Mouse (Mus musculus): ENCODE results near the gene Lmtk2. TPM values are rescaled to one million over a fixed set of nuclear protein-coding genes. Genes with fewer than 3 reads are reported as not detected.

Lmtk2 gene
- total RNA-seq (2022): 100 to 1,000 TPM; 133 to 154 (median 141) TPM

GRCm38 (mm10) chr5:144100149-144100935, at the start of gene Lmtk2:
Lmtk2 (plus strand) TSS chr5:144100436.
- DNase-seq (ENCODE audit: low spot score in 2 of 2): peak; percentile 95 to 96

- DNase-seq (ENCODE audit: low spot score in 2 of 2): no peak
These were observed 49.0 kb upstream of the Lmtk2 start for GRCm38 (mm10) chr5:144051268-144051667.

DNA sequence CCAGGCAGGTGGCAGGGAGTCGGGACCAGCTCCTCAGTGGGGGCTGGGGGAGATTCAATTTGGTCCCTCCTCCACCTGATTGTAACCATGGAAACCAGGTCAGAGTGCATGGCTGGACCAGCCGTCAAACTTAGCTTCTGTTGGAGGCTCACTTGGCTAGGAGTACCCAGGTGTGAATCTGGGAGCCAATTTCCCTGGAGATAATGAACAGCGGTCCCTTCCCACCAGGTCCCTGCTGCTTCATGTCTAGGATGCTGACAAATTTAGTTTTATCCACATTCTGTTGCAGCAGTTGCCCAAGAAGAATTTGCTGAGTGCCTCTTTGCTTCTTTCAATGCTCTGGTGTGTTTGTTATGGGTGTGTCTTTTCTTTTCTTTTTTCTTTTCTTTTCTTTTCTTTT, 46.8 kb upstream of the Lmtk2 start:
- DNase-seq (ENCODE audit: low spot score in 2 of 2): no peak

DNA sequence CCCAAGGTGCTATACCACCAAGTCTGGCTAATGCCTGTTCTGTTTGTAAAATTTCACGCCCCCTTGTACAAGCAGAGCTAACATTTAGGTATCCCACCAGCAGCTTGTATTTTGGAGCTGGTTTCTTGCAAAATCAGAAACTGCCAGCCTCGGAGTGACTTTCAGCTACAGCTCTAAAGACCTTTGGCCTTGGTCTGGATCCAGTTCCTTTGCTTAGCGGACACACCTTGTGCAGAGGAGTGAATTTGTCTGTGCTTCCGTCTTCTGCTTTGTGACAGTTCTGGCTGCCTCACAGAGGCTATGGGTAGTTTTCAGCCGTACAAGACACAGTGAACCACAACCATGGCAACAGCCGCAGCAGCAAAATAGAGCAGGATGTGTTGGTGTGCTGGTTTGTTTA, 45.9 kb upstream of the Lmtk2 start:
- no peak for DNase-seq (ENCODE audit: low spot score in 2 of 2)

DNA sequence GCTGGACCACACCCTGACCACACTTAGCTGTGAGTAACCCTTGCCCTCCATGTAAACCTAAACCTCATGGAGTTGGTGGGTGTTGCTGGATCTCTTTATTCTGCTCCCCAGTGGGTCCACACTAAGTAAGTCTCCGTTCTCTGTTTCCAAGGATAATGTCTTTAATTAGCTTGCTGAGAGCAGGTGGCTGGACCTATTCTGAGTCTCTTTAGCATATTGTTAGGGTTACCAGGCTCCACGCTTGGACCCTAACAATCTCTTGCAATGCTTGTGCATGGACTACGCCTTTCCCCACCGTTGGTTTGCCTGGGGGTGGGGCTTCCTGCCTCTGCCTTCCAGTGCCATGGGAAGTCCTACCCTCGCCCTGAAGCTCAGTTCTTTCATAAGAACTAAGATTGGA, 36.1 kb upstream of the Lmtk2 start:
- no peak for DNase-seq (ENCODE audit: low spot score in 2 of 2)

DNA sequence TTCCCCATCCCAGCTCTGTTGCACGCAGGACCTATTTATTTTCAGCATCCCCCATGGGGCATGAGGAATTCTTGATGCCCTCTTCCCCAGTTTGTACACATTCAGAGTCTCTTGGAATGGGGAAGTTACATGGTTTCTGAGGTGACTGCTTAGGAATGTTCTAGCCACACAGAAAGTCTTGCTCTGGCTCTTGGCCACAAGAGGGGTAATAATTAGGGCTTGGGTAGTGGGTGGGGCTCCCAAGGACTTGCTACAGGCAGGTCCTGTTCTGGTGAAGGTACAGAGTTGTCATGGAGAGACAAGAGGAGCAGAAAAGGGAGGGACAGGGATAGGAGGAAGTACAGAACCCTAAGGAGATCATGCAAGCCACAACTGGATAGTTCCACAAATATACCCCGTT, 34.2 kb upstream of the Lmtk2 start:
- no peak for DNase-seq (ENCODE audit: low spot score in 2 of 2)

DNA sequence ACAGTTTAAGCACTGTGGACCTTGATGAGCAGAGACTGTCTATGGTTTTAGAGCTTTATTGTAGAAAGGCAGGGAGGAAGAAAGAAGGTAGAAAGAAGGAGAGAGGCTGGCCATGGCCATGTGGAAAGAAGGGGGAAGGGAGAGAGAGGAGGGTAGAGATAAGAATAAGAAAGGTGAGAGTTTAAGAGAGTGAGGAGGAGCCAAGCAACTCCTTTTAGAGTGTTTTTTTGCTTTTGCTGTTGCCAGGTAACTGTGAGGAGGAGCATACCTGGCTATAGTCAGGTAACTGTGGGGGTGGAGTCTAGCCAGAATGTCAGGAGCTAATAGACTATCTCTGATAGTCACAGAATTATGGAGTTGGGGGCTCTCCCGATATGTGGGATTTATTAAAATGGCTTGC, 30.2 kb upstream of the Lmtk2 start:
- no peak for DNase-seq (ENCODE audit: low spot score in 2 of 2)

DNA sequence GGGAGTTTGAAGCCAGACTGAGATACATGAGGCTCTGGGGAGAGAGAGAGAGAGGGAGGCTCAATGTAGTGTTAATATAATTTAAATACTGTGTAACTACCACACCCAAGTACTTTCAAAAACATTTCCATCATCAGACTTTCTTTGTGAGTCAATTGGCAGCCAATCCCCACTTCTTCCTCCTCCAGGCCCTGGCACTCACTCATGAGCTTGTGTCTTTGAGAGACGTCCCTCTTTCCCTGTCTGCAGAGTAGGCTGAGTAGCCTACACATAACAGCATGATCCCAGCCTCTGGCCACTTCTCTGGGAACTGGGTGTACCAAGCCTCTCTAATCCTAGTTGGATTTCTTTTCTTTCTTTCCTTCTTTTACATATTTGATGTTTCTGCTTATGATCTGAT, 29.0 kb upstream of the Lmtk2 start:
- peak in 1 of 2 experiments; percentile 40 for DNase-seq (ENCODE audit: low spot score in 2 of 2)

DNA sequence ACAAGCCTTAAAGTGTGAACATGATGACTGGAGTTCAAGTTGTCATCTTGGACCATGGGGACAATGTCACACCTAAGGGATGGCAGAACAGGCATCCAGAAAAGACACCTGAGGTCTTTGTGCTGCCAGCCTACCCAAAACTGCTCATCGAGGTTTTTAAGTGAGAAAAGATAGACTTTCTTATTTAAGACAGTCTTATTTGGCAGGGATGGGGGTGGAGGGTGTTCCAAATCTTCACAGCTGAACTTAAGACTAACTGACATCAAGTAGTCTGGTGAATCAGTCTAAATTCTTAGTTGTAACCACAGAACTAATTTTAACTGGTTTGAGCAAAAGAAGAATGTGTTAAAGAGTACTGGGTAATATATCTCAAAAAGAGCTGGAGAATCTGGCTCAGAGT, 22.7 kb upstream of the Lmtk2 start:
- DNase-seq (ENCODE audit: low spot score in 2 of 2): peak in 1 of 2 experiments; percentile 52

- no peak for DNase-seq (ENCODE audit: low spot score in 2 of 2)
These were observed 19.4 kb upstream of the Lmtk2 start for GRCm38 (mm10) chr5:144080886-144081285.

GRCm38 (mm10) chr5:144082006-144082405, 18.2 kb upstream of the Lmtk2 start:
- peak in 1 of 2 experiments; percentile 44 for DNase-seq (ENCODE audit: low spot score in 2 of 2)

DNA sequence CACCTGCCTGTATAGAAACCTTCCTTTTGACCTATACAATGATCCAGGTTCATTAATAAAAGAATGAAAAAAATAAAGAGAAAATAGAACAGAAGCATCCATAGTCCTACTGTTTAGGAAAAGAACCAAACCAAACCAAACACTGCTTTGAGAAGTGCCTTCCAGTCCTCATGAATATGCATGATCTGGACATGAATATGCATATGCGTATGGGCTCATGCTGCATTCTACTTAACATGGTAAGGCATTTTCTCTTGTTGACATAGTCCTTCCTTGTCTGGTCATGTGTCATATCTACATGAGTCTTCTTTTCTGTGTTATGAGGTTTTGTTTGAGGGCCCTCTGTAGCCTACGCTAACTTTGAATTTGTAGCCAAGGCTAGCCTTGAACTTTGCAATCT, 16.7 kb upstream of the Lmtk2 start:
- DNase-seq (ENCODE audit: low spot score in 2 of 2): no peak

DNA sequence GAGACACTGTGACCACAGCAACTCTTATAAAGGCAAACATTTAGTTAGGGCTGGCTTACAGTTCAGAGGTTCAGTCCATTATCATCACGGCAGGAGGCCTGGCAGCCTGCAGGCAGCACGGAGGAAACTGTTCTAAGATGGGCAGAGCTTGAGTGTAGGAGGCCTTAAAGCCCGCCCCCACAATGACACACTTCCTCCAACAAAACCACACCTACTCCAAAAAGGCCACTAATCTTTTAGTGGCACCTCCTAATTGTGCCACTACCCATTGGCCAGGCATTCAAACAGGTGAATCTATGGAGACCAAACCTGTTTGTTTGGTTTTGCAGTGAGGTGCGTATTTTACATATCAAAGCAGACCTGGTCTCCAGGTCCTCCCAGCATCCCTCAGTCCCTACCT, 16.0 kb upstream of the Lmtk2 start:
- no peak for DNase-seq (ENCODE audit: low spot score in 2 of 2)

- DNase-seq (ENCODE audit: low spot score in 2 of 2): no peak
These were observed 14.5 kb upstream of the Lmtk2 start for GRCm38 (mm10) chr5:144085696-144086095.

DNA sequence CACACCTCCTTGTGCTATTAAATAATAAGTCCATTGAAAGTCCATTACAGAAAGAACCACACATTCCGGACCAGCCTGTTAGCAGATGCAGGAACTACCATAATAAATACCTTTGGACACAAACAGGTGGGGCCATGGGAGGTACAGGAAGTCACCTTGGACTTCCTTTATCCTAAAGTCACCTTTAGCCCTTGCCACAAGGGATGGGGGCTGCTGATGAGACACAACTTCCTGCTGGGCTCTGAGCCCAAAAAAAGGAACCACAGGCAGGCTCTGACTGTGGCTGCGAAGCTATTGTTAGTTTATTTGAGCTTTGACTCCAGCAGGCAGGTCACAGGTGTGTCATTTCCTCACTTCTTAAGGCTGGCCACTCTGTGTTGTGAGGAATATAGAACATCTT, 13.7 kb upstream of the Lmtk2 start:
- DNase-seq (ENCODE audit: low spot score in 2 of 2): no peak

DNA sequence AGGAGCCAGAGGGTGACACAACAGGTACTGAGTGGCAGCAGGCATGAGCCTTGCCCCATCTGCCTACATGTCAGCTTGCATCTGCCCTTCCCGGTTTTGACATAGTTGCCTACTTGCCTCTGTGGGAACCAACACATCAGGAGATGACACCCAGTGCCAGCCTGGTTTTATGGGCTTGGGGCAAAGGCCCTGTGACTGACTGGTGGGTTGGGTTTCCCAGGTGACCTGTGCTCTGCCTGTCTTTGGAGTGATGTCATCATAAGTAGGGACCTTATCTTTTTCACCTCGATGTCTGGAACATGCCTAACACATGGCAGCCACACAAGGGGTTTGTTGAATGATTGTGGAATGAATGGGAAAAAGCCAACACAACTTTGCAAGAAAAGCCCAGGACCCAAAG, 11.9 kb upstream of the Lmtk2 start:
- no peak for DNase-seq (ENCODE audit: low spot score in 2 of 2)

DNA sequence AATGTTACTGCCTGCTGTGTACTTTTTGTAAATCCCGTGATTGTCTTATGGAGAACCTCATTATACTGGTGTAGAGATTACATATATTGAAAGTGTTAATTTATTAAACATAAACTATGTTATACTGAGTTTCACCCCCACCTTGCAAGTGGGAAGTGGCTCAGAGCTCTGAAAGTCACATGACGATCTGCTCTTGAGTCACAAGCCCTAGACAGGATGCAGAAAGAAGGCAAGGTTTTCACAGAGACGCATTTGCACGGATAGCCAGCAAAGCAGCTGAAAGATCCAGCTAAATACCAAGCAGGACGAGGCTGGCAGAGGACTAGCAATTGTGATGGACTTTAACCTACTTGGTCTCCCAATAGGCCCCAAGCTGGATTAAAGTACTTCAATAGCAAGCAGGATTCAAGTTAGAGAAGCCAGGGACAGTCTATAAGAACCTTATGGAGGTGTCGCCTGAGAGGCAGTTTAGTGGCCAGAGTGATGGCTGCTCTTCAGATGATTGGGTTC, 4.7 kb upstream of the Lmtk2 start:
- DNase-seq (ENCODE audit: low spot score in 2 of 2): no peak

- DNase-seq (ENCODE audit: low spot score in 2 of 2): no peak
These were observed 2.2 kb upstream of the Lmtk2 start for GRCm38 (mm10) chr5:144097902-144098639.

GRCm38 (mm10) chr5:144098640-144098929, 1.7 kb upstream of the Lmtk2 start:
- DNase-seq (ENCODE audit: low spot score in 2 of 2): no peak

DNA sequence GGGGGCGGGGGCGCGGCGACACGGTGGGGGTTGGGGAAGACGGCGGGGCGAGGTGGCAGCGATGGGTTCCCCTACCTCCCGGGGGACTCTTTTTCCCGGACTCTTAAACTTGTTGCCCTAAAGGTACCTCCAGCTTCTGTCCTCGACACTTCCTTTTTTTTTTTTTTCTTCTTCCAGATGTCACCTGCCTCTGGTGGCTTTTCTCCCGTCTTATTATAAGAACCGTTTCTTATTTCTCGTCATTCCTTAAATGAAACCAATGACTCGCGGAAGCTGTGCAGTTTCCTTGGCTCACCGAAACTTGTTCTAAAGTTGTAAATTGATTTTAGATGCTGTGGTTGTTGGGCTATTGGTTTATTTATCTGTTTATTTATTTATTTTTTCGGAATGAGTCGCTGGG, 712 bp downstream of the Lmtk2 start:
- DNase-seq (ENCODE audit: low spot score in 2 of 2): no peak

DNA sequence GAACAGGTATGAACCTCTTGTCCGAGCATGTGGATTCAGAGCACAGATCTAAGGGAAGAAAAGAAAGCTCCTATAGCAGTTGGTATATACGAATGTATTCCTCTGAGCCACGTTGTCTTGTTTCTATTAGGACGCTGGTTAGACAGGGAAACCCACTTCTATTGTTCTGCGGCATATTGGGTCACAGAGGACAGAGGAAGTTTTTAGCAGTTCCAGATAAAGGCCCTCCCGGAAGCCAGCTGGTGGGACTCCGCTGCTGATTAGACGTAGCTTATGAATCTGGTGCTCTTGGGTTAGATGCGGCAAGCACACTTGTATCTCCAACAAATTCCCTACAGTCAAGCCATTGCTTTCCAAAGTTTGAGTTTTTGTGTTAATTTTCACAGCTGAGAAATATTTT, 4.8 kb downstream of the Lmtk2 start:
- no peak for DNase-seq (ENCODE audit: low spot score in 2 of 2)

DNA sequence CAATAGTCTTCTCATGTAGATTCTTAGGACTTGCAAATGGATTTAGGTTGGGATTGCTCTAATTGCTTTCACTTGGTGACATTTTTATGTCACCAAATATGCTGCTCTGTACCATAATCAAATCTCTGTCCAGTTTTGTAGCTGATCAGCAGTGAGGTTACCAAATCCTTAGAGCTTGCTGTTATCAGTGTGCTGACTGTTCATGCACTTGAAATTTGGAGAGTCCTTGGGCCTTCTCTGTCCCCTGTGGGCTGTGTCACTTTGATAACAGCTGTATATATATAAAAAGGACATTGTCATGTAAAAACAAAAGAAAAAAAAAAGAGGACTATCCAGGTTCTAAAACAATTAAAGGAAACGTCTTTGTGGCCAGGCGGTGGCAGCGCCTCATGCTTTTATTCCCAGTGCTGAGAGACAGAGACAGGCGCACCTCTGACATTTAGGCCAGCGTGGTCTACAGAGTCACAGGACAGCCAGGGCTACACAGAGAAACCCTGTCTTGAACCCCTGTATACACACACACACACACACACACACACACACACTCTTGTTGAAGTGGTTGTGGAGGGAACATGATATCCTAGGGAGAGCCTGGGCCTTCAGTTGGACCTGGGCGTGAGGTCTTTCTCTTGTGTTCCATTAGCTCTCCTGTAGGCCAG, 5.4 kb downstream of the Lmtk2 start:
- DNase-seq (ENCODE audit: low spot score in 2 of 2): no peak

All from left cerebral cortex, adult 8-10 months (tissue).